In the genomic region with DNA sequence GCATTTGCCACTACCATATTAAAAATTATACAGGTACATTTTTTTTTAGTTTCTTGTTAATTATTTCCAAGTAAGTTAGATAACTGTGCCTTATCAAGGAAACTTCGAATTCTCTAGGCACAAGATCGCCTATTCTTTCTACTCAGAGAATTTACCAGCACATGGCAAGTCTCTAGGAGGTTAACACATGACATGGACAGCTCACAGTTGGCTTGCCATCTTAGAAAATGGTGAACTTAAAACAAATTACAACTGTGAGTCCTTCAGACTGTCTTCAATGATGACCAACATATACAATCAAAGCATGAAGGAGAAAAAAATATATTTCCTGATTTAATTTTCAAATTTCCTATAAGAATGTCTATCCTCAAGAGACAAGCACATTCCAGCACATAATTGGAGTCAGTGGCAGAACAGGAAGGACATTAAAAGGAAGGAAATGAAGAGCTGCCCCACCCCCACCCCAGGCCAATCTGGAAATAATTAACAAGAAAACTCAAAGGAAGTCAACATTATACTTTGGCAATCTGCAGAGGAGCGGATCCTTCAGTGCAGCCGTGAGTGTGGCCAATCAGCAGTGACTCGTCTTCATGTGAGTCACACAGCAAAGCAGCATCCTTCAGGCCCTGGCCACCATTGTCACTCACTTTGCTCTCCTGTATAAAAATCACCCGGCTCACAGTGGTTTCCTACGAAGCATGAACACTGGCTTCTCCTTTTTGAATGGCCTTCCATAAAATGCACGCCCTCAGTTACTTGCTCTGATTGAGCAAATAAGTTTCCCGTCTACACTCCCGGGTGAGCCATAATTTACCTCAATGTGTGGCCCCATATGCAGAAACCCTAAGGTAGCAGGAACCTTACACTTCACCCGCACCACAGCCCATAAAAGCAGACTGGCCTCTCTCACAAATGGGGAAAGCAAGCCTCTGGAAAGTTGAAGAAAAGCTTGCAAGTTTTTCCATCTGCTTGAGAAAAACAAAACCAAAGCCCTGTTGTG, we compare ENCODE assay signal across 10 mouse cellular contexts. TPM values are rescaled to one million over a fixed set of nuclear protein-coding genes. Genes with fewer than 3 reads are reported as not detected.
A peak's percentile ranks its signal among the peaks of the same experiment; 100 is the strongest.
DNase-seq lines count a peak whose midpoint lies in the region; ATAC-seq and TF ChIP-seq lines count a peak whose summit lies in the region.
"Had no signal": no experiment of that assay in that cellular context is flagged by ENCODE, and none has a peak within 500 bp of the region (broad histone marks: within the 10 kb centered on the region; RNA-seq: fewer than 3 reads in every experiment).

No protein-coding gene starts in this region.

- no peak for ATAC-seq in forebrain, embryonic 15.5 days (replicated peaks)
- peak; percentile 60 for ATAC-seq in intestine, postnatal 0 days
- ATAC-seq in liver, embryonic 15.5 days (ENCODE audit: insufficient read depth) = peak; percentile 34; the same call in 1 of the 2 replicates

- WGBS in forebrain, embryonic 10.5 days = 73% methylated on average over 11 of the region's 11 CpGs
- 76% methylated on average over 11 of the region's 11 CpGs for WGBS in forebrain, embryonic 15.5 days
- 37% methylated on average over 11 of the region's 11 CpGs for WGBS in intestine, postnatal 0 days
- WGBS in liver, embryonic 15.5 days (ENCODE audit: insufficient replicate concordance) = 45% methylated on average over 11 of the region's 11 CpGs

- peaks cover 12% of the 10 kb centered on the region; the same call in 1 of the 2 replicates for H3K4me1 ChIP-seq in forebrain, embryonic 10.5 days
- H3K4me1 ChIP-seq in forebrain, embryonic 15.5 days = no peaks in the 10 kb centered on the region
- H3K4me1 ChIP-seq in intestine, postnatal 0 days (replicated peaks; ENCODE audit: control insufficient read depth, insufficient read depth, low read length) = no peaks in the 10 kb centered on the region; the same call in 1 of the 2 replicates
- peaks cover 12% of the 10 kb centered on the region for H3K4me1 ChIP-seq in liver, embryonic 15.5 days (replicated peaks)
- H3K4me1 ChIP-seq: hindbrain, embryonic 15.5 days had no signal

- no peaks in the 10 kb centered on the region for H3K36me3 ChIP-seq in forebrain, embryonic 10.5 days (replicated peaks)
- H3K36me3 ChIP-seq in forebrain, embryonic 15.5 days = no peaks in the 10 kb centered on the region
- H3K36me3 ChIP-seq in intestine, postnatal 0 days (ENCODE audit: control insufficient read depth, insufficient read depth) = no peaks in the 10 kb centered on the region
- no peaks in the 10 kb centered on the region for H3K36me3 ChIP-seq in liver, embryonic 15.5 days (replicated peaks)
- H3K36me3 ChIP-seq: hindbrain, embryonic 15.5 days had no signal

- no peak for TF ChIP-seq CTCF in intestine, postnatal 0 days (IDR thresholded peaks at IDR 0.05; ENCODE audit: low read depth)

- H3K27me3 ChIP-seq in forebrain, embryonic 10.5 days (ENCODE audit: poor library complexity, severe bottlenecking) = no peaks in the 10 kb centered on the region
- no peaks in the 10 kb centered on the region for H3K27me3 ChIP-seq in forebrain, embryonic 15.5 days
- H3K27me3 ChIP-seq in intestine, postnatal 0 days (replicated peaks; ENCODE audit: control insufficient read depth, insufficient read depth, low read length) = no peaks in the 10 kb centered on the region
- no peaks in the 10 kb centered on the region for H3K27me3 ChIP-seq in liver, embryonic 15.5 days
- H3K27me3 ChIP-seq: hindbrain, embryonic 15.5 days had no signal

- no peak for DNase-seq in forebrain, embryonic 10.5 days (ENCODE audit: extremely low spot score, low spot score)
- peak; percentile 13 for DNase-seq in adrenal gland, postnatal 25 days
- no peak for DNase-seq in cerebellum, adult 9-10 months
- no peak for DNase-seq in spleen, postnatal 36 days (ENCODE audit: low spot score in 2 of 2)
- DNase-seq in right cerebral cortex, postnatal 36 days (ENCODE audit: low spot score in 2 of 2) = no peak

- H3K9ac ChIP-seq in forebrain, embryonic 15.5 days (replicated peaks) = no peak overlapping the region
- no peak overlapping the region for H3K9ac ChIP-seq in intestine, postnatal 0 days (ENCODE audit: low read depth, low read length)
- no peak overlapping the region for H3K9ac ChIP-seq in liver, embryonic 15.5 days
- H3K9ac ChIP-seq: hindbrain, embryonic 15.5 days had no signal

- peak overlapping the region; percentile 41; the same call in 1 of the 2 replicates for H3K27ac ChIP-seq in forebrain, embryonic 10.5 days
- H3K27ac ChIP-seq in forebrain, embryonic 15.5 days (replicated peaks) = no peak overlapping the region
- H3K27ac ChIP-seq in intestine, postnatal 0 days (ENCODE audit: low read depth, low read length) = peak overlapping the region; percentile 21
- no peak overlapping the region for H3K27ac ChIP-seq in liver, embryonic 15.5 days (replicated peaks)
- H3K27ac ChIP-seq: hindbrain, embryonic 15.5 days had no signal

- H3K4me2 ChIP-seq in forebrain, embryonic 15.5 days (replicated peaks) = no peak overlapping the region
- H3K4me2 ChIP-seq in intestine, postnatal 0 days (replicated peaks; ENCODE audit: low read depth) = no peak overlapping the region
- no peak overlapping the region for H3K4me2 ChIP-seq in liver, embryonic 15.5 days
- H3K4me2 ChIP-seq: hindbrain, embryonic 15.5 days had no signal

- no peak overlapping the region for H3K4me3 ChIP-seq in forebrain, embryonic 10.5 days
- H3K4me3 ChIP-seq in forebrain, embryonic 15.5 days = no peak overlapping the region
- H3K4me3 ChIP-seq in intestine, postnatal 0 days (ENCODE audit: low read depth, low read length) = no peak overlapping the region
- no peak overlapping the region for H3K4me3 ChIP-seq in liver, embryonic 15.5 days (replicated peaks)
- H3K4me3 ChIP-seq: hindbrain, embryonic 15.5 days; myocyte had no signal

- H3K9me3 ChIP-seq in forebrain, embryonic 10.5 days = no peaks in the 10 kb centered on the region
- H3K9me3 ChIP-seq in forebrain, embryonic 15.5 days = no peaks in the 10 kb centered on the region
- H3K9me3 ChIP-seq in intestine, postnatal 0 days (ENCODE audit: control insufficient read depth) = no peaks in the 10 kb centered on the region
- no peaks in the 10 kb centered on the region for H3K9me3 ChIP-seq in liver, embryonic 15.5 days (replicated peaks)
- H3K9me3 ChIP-seq: hindbrain, embryonic 15.5 days had no signal

RNA-seq across cellular contexts. Expression of a gene that starts 26.4 kb away (rescaled TPM):
- 14.7 and 15.3 TPM in 2 replicates for polyA plus RNA-seq in forebrain, embryonic 10.5 days (2016; fragmentation: Nextera tagmentation; extraction: Ambion mirVana)
- 2.5 and 3.9 TPM in 2 replicates for polyA plus RNA-seq in forebrain, embryonic 15.5 days (2015; fragmentation: Nextera tagmentation; extraction: Ambion mirVana)
- total RNA-seq in adrenal gland, postnatal 25 days (2021) = 18.7 and 18.8 TPM in 2 replicates
- 6.5 and 6.7 TPM in 2 replicates for polyA plus RNA-seq in intestine, postnatal 0 days (2015; fragmentation: Nextera tagmentation; extraction: Ambion mirVana)
- 4.7 and 6.8 TPM in 2 replicates for polyA plus RNA-seq in liver, embryonic 15.5 days (2015; fragmentation: Nextera tagmentation; extraction: Ambion mirVana)

RNA-seq across cellular contexts. Expression of a gene that starts 44.7 kb away (rescaled TPM):
- polyA plus RNA-seq in forebrain, embryonic 10.5 days (2016; fragmentation: Nextera tagmentation; extraction: Ambion mirVana) = 0.87 and 1.5 TPM in 2 replicates
- polyA plus RNA-seq in forebrain, embryonic 15.5 days (2015; fragmentation: Nextera tagmentation; extraction: Ambion mirVana) = 3.3 and 4.2 TPM in 2 replicates
- total RNA-seq in adrenal gland, postnatal 25 days (2021) = 0.30 TPM in 1 of 2 replicates, not detected in the other
- 0.56 and 0.93 TPM in 2 replicates for polyA plus RNA-seq in intestine, postnatal 0 days (2015; fragmentation: Nextera tagmentation; extraction: Ambion mirVana)
- polyA plus RNA-seq in liver, embryonic 15.5 days (2015; fragmentation: Nextera tagmentation; extraction: Ambion mirVana) = 0.22 and 0.28 TPM in 2 replicates

Comparison
In these comparisons a context has a peak if more than half of its experiments do, and no peak if none do; other contexts are left out.
1. H3K27ac ChIP-seq: peak in forebrain, embryonic 10.5 days (single experiment) and intestine, postnatal 0 days (single experiment); none in forebrain, embryonic 15.5 days (single experiment) and liver, embryonic 15.5 days (single experiment).